Mouse (Mus musculus): ENCODE data around the gene 4931428F04Rik.

GRCm38 (mm10) chr8:105318662-105319190 lies 29.1 kb upstream of the 4931428F04Rik start:
- TF ChIP-seq CTCF (IDR thresholded peaks at IDR 0.05; ENCODE audit: borderline replicate concordance, extremely low read depth, insufficient read depth, insufficient read length) (no peak), POLR2A (IDR thresholded peaks at IDR 0.05; ENCODE audit: borderline replicate concordance, extremely low read depth, insufficient read depth, insufficient read length, poor library complexity, severe bottlenecking) (no peak)
